23 mouse cellular contexts compared by ENCODE assay signal in the genomic region with DNA sequence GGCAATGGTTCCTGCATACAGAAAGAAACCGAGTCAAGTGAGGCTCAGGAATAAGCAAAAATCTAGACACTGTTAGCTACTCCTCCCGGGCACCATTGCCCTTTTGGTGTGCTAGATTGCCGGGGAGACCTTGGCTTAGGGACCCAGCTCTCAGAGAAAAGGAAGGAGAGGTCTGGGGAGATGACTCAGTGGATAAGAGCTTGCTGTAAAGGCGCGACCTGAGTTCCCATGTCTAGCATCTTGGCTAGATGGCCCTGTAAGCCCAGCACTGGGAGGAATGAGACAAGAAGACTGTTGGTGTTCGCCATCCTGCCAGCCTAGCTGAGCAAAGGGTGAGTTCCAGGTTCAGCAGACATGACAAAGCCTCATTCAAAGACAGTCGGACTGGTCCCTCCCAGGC.
"Had no signal": no experiment of that assay in that cellular context is flagged by ENCODE, and none has a peak within 500 bp of the region (broad histone marks: within the 10 kb centered on the region; RNA-seq: fewer than 3 reads in every experiment).

No protein-coding gene starts in this region.

- H3K4me3 ChIP-seq: layer of hippocampus, adult 2 months; limb, embryonic 10.5 days; limb, embryonic 13.5 days; liver, embryonic 12.5 days; liver, embryonic 15.5 days; lung, embryonic 15.5 days; megakaryocyte, embryonic 14.5 days; midbrain, embryonic 10.5 days; midbrain, embryonic 13.5 days; myocyte; neural tube, embryonic 13.5 days had no signal

- H3K27ac ChIP-seq: kidney, postnatal 0 days; layer of hippocampus, adult 2 months; limb, embryonic 10.5 days; limb, embryonic 13.5 days; liver, embryonic 12.5 days; liver, embryonic 15.5 days; lung, embryonic 15.5 days; midbrain, embryonic 10.5 days; midbrain, embryonic 13.5 days; neural tube, embryonic 13.5 days had no signal

- DNase-seq: kidney, postnatal 25 days; layer of hippocampus, adult 9-11 months; liver; lung, adult 18-20 months; lung, postnatal 10 days; lung, postnatal 36 days; retina, postnatal 1 day; right cerebral cortex, postnatal 25 days; spleen, adult 18-20 months; thymus, postnatal 36 days had no signal

- H3K27me3 ChIP-seq: liver, embryonic 12.5 days; liver, embryonic 15.5 days; lung, embryonic 15.5 days had no signal

- H3K36me3 ChIP-seq: lung, embryonic 15.5 days; midbrain, embryonic 13.5 days; neural tube, embryonic 13.5 days had no signal

- H3K4me1 ChIP-seq: limb, embryonic 10.5 days; limb, embryonic 13.5 days; liver, embryonic 12.5 days; liver, embryonic 15.5 days; lung, embryonic 15.5 days; midbrain, embryonic 10.5 days; midbrain, embryonic 13.5 days; neural tube, embryonic 13.5 days had no signal

- H3K9ac ChIP-seq: limb, embryonic 13.5 days; liver, embryonic 12.5 days; liver, embryonic 15.5 days; lung, embryonic 15.5 days; midbrain, embryonic 13.5 days; neural tube, embryonic 13.5 days had no signal

- ATAC-seq: liver, embryonic 12.5 days; midbrain, embryonic 13.5 days; midbrain, embryonic 16.5 days had no signal

- H3K4me2 ChIP-seq: limb, embryonic 13.5 days; liver, embryonic 12.5 days; liver, embryonic 15.5 days; lung, embryonic 15.5 days; midbrain, embryonic 13.5 days; neural tube, embryonic 13.5 days had no signal

- H3K9me3 ChIP-seq: limb, embryonic 10.5 days; limb, embryonic 13.5 days; liver, embryonic 12.5 days; liver, embryonic 15.5 days; lung, embryonic 15.5 days; megakaryocyte, embryonic 14.5 days; midbrain, embryonic 10.5 days; midbrain, embryonic 13.5 days; neural tube, embryonic 13.5 days had no signal
